Mouse (Mus musculus): ENCODE data around the gene Sirt7.

Sirt7 gene

GRCm38 (mm10) chr11:120625152-120625775 is at the start of gene Sirt7:
TSS of gene Sirt7 (minus strand) at chr11:120625240.
- DNase-seq (ENCODE audit: low read depth, low spot score) = no peak

- no peak for DNase-seq (ENCODE audit: low read depth, low spot score)
These were observed 48.6 kb upstream of the Sirt7 start for GRCm38 (mm10) chr11:120673594-120674122.

GRCm38 (mm10) chr11:120672687-120673593 is 47.9 kb upstream of the Sirt7 start, which contains the start of gene Aspscr1:
TSS of gene Aspscr1 (plus strand) at chr11:120672973.
- DNase-seq (ENCODE audit: low read depth, low spot score) = peak; percentile 85

- DNase-seq (ENCODE audit: low read depth, low spot score) = no peak
These were observed 41.6 kb upstream of the Sirt7 start for GRCm38 (mm10) chr11:120666617-120667016.

GRCm38 (mm10) chr11:120665406-120665805 is 40.4 kb upstream of the Sirt7 start:
- no peak for DNase-seq (ENCODE audit: low read depth, low spot score)

- no peak for DNase-seq (ENCODE audit: low read depth, low spot score)
These were observed 38.7 kb upstream of the Sirt7 start for GRCm38 (mm10) chr11:120663714-120664113.

- no peak for DNase-seq (ENCODE audit: low read depth, low spot score)
These were observed 37.7 kb upstream of the Sirt7 start for GRCm38 (mm10) chr11:120662759-120663158.

GRCm38 (mm10) chr11:120661076-120661460 is 36.0 kb upstream of the Sirt7 start, which contains the start of gene Notum:
TSS of gene Notum (minus strand) at chr11:120661175.
- DNase-seq (ENCODE audit: low read depth, low spot score) = no peak

GRCm38 (mm10) chr11:120660301-120661075 is 35.4 kb upstream of the Sirt7 start:
- DNase-seq (ENCODE audit: low read depth, low spot score) = no peak

GRCm38 (mm10) chr11:120659509-120660300 is 34.7 kb upstream of the Sirt7 start:
- no peak for DNase-seq (ENCODE audit: low read depth, low spot score)

- no peak for DNase-seq (ENCODE audit: low read depth, low spot score)
These were observed 33.9 kb upstream of the Sirt7 start for GRCm38 (mm10) chr11:120658876-120659410.

- DNase-seq (ENCODE audit: low read depth, low spot score) = no peak
These were observed 32.3 kb upstream of the Sirt7 start for GRCm38 (mm10) chr11:120657301-120657700.

GRCm38 (mm10) chr11:120654741-120655140 is 29.7 kb upstream of the Sirt7 start:
- no peak for DNase-seq (ENCODE audit: low read depth, low spot score)

GRCm38 (mm10) chr11:120651872-120652271 is 26.8 kb upstream of the Sirt7 start:
- no peak for DNase-seq (ENCODE audit: low read depth, low spot score)

GRCm38 (mm10) chr11:120648001-120648476 is 23.0 kb upstream of the Sirt7 start, which contains the start of gene Myadml2:
TSS of gene Myadml2 (minus strand) at chr11:120648158.
- no peak for DNase-seq (ENCODE audit: low read depth, low spot score)

- no peak for DNase-seq (ENCODE audit: low read depth, low spot score)
These were observed 22.2 kb upstream of the Sirt7 start for GRCm38 (mm10) chr11:120647047-120647830.

GRCm38 (mm10) chr11:120643601-120643987 is 18.6 kb upstream of the Sirt7 start, which contains the start of gene Pycr1:
TSS of gene Pycr1 (minus strand) at chr11:120643769.
- DNase-seq (ENCODE audit: low read depth, low spot score) = peak; percentile 84

GRCm38 (mm10) chr11:120642939-120643600 is 18.0 kb upstream of the Sirt7 start:
- no peak for DNase-seq (ENCODE audit: low read depth, low spot score)

GRCm38 (mm10) chr11:120641869-120642268 is 16.8 kb upstream of the Sirt7 start:
- no peak for DNase-seq (ENCODE audit: low read depth, low spot score)

Measured in brain, embryonic 18.5 days (tissue).